Mouse (Mus musculus): ENCODE measurements around the gene Nfkbia.

DNA sequence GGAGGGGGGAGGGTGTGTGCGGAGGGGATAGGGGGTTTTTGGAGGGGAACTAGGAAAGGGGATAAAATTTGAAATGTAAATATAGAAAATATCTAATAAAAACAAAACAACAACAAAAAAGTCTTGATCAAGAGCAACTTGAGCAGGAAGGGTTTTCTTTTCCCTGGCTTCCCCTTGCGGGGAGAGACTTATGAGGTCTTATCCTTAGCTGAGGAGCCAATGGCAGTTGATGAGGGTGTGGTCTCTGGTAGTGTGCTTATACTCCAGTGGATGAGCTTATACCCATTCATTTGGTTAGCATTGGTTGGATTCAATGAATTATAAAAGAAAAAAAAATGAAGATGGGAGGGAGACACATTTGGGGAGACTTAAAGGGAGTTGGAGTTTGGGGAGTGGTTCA, 43.4 kb downstream of the Nfkbia start:
- no peak for TF ChIP-seq CTCF (IDR thresholded peaks at IDR 0.05; ENCODE audit: borderline replicate concordance, insufficient read depth, low read length)
- TF ChIP-seq POLR2A (IDR thresholded peaks at IDR 0.05; ENCODE audit: low read depth, low read length): no peak
